Mouse (Mus musculus): ENCODE results near the gene Rab5a. TPM values are rescaled to one million over a fixed set of nuclear protein-coding genes. Genes with fewer than 3 reads are reported as not detected.
"Not testable (repeated sequence)": the region's sequence is repeated elsewhere in the genome, so short reads cannot be mapped to it uniquely, and the experiment has no call there.

The Rab5a gene
- total and polyA plus RNA-seq, 3 experiments, result 10.9 to 55.5 (median 48.5) TPM

DNA sequence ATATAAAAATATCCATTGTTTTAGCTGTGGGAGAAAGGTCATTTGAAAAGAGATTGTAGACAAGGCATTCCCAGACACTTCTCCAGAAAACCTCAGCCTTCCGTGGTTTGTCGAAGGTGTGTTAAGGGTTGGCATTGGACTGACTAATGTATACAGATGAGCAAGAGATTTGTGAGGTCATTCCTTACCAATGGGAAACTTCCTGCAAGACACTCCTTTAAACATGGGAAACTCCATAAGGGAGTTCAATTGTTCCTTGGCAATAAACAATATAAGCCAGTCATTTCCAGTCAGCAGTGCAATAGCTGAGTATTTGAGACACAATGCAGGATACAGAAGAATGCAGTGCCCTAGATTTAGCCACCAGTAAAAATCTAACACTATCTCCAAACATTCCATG, 49.0 kb downstream of the Rab5a start:
- TF ChIP-seq CTCF (IDR thresholded peaks at IDR 0.05), result no peak
- no peak for TF ChIP-seq EP300 (IDR thresholded peaks at IDR 0.05; ENCODE audit: insufficient read depth, low read depth, low read length)
- no peak for TF ChIP-seq POLR2A (IDR thresholded peaks at IDR 0.05; ENCODE audit: insufficient read depth, low read depth, low read length)
- Histone ChIP-seq H3K4me3 (no peak overlapping the region), H3K4me1 (ENCODE audit: control insufficient read depth, insufficient read depth, low read length) (no peaks in the 10 kb centered on the region), H3K36me3 (ENCODE audit: control insufficient read depth, insufficient read depth, low read length) (no peaks in the 10 kb centered on the region), H3K9ac (ENCODE audit: low read depth, low read length) (no peak overlapping the region), H3K27me3 (ENCODE audit: control insufficient read depth, insufficient read depth, low read length) (no peaks in the 10 kb centered on the region), H3K27ac (no peak overlapping the region), H3K79me2 (replicated peaks; ENCODE audit: control insufficient read depth, insufficient read depth, low read length) (no peaks in the 10 kb centered on the region)
- no peak for DNase-seq
- 49% methylated on average over 2 of the region's 2 CpGs for WGBS
- intact Hi-C loops (cut with DNase I), result no loop called here

DNA sequence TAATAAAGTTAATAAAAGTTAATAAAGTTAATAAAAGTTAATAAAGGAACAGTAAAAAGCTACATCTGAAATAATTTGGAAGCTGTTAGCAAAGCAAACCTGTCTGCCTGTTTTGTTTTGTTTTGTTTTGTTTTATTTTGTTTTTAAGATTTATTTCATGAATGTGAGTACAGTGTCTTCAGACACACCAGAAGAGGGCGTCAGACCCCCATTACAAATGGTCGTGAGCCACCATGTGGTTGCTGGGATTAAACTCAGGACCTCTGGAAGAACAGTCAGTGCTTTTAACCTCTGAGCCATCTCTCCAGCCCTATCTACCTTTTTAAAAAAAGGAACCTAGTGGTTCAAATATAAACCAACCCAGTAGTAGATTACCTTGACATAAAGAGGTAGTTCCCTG, 52.1 kb downstream of the Rab5a start:
- Histone ChIP-seq H3K4me1 (ENCODE audit: control insufficient read depth, insufficient read depth, low read length) (no peaks in the 10 kb centered on the region), H3K9ac (ENCODE audit: low read depth, low read length) (no peak overlapping the region), H3K4me3 (no peak overlapping the region), H3K27me3 (ENCODE audit: control insufficient read depth, insufficient read depth, low read length) (no peaks in the 10 kb centered on the region), H3K36me3 (ENCODE audit: control insufficient read depth, insufficient read depth, low read length) (no peaks in the 10 kb centered on the region), H3K27ac (no peak overlapping the region), H3K79me2 (replicated peaks; ENCODE audit: control insufficient read depth, insufficient read depth, low read length) (no peaks in the 10 kb centered on the region)
- intact Hi-C loops (cut with DNase I), result no loop called here
- TF ChIP-seq POLR2A (IDR thresholded peaks at IDR 0.05; ENCODE audit: insufficient read depth, low read depth, low read length) (no peak), CTCF (IDR thresholded peaks at IDR 0.05) (peak; percentile 59), EP300 (IDR thresholded peaks at IDR 0.05; ENCODE audit: insufficient read depth, low read depth, low read length) (no peak)
- no peak for DNase-seq
- WGBS, result 45% methylated on average over 2 of the region's 2 CpGs

DNA sequence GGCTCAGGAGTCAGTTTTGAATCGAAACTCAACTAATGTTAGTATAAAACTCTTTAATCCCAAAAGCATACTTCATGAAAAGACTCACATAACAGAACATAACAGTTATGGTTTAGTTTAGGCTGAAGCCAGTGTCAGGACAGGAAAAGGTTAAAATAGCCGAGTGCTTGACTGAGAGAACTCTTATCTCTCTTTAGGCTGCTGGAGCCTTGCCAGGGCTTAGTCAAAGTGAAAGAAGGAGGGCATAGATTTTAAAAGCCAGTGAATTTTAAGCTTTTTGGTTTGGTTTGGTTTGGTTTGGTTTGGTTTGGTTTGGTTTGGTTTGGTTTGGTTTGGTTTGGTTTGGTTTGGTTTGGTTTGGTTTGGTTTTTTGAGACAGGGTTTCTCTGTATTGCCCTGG, 53.4 kb downstream of the Rab5a start:
- TF ChIP-seq POLR2A (IDR thresholded peaks at IDR 0.05; ENCODE audit: insufficient read depth, low read depth, low read length) (no peak), EP300 (IDR thresholded peaks at IDR 0.05; ENCODE audit: insufficient read depth, low read depth, low read length) (no peak), CTCF (IDR thresholded peaks at IDR 0.05) (no peak)
- no peaks in the 10 kb centered on the region for H3K36me3 ChIP-seq (ENCODE audit: control insufficient read depth, insufficient read depth, low read length)
- intact Hi-C loops (cut with DNase I), result no loop called here
- H3K4me1 ChIP-seq (ENCODE audit: control insufficient read depth, insufficient read depth, low read length), result no peaks in the 10 kb centered on the region
- DNase-seq, result no peak
- no peak overlapping the region for H3K4me3 ChIP-seq
- H3K27ac ChIP-seq, result no peak overlapping the region
- H3K27me3 ChIP-seq (ENCODE audit: control insufficient read depth, insufficient read depth, low read length), result no peaks in the 10 kb centered on the region
- WGBS, result 34% methylated on average over 2 of the region's 2 CpGs
- H3K79me2 ChIP-seq (replicated peaks; ENCODE audit: control insufficient read depth, insufficient read depth, low read length), result no peaks in the 10 kb centered on the region
- no peak overlapping the region for H3K9ac ChIP-seq (ENCODE audit: low read depth, low read length)

DNA sequence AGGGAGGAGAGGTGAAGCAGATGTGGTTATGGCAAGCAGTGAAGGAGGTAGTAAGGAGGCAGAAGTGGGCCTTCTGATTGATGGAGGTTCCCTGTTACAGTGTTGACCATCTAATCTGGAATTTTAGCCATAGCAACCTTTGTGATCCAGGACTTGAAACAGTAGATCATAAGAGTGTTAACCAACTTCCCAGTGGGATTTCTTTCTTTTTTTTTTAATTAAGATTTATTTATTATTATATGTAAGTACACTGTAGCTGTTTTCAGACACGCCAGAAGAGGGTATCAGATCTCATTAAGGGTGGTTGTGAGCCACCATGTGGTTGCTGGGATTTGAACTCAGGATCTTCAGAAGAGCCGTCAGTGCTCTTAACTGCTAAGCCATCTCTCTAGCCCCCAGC, 60.3 kb downstream of the Rab5a start, which contains the start of gene Pp2d1:
TSS of gene Pp2d1 (minus strand) at position 101 of the 400 bp plus-strand sequence.
- H3K79me2 ChIP-seq (replicated peaks; ENCODE audit: control insufficient read depth, insufficient read depth, low read length); H3K9ac ChIP-seq (ENCODE audit: low read depth, low read length); H3K4me1 ChIP-seq (ENCODE audit: control insufficient read depth, insufficient read depth, low read length); H3K27ac ChIP-seq; H3K36me3 ChIP-seq (ENCODE audit: control insufficient read depth, insufficient read depth, low read length); H3K4me3 ChIP-seq; DNase-seq; intact Hi-C loops (cut with DNase I); H3K27me3 ChIP-seq (ENCODE audit: control insufficient read depth, insufficient read depth, low read length): not testable (repeated sequence)
- 92% methylated on average over 2 of the region's 2 CpGs for WGBS

DNA sequence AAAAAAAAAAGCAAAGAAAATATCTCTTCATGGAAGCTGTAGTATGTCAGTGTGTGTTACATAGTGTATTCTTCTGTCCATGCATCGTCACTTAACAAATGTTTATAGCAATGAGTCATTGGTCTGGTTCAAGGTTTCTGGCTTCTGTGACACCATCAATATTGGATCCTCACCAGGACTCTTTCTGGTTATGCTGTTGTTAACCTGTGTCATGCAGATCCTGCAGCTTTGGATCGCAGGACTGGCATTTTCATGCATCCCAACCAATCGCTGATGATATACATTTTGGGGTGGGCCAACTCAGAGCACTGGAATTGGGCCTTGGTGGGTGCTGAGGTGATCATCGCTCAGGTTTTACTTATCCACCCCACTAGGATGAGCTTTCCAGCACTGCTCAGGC, 63.5 kb downstream of the Rab5a start:
- H3K27ac ChIP-seq, result no peak overlapping the region
- TF ChIP-seq EP300 (IDR thresholded peaks at IDR 0.05; ENCODE audit: insufficient read depth, low read depth, low read length), result no peak
- no peak for TF ChIP-seq CTCF (IDR thresholded peaks at IDR 0.05)
- TF ChIP-seq POLR2A (IDR thresholded peaks at IDR 0.05; ENCODE audit: insufficient read depth, low read depth, low read length), result no peak
- no peaks in the 10 kb centered on the region for H3K4me1 ChIP-seq (ENCODE audit: control insufficient read depth, insufficient read depth, low read length)
- H3K27me3 ChIP-seq (ENCODE audit: control insufficient read depth, insufficient read depth, low read length), result no peaks in the 10 kb centered on the region
- 93% methylated on average over 4 of the region's 4 CpGs for WGBS
- intact Hi-C loops (cut with DNase I), result no loop called here
- no peak overlapping the region for H3K4me3 ChIP-seq
- H3K36me3 ChIP-seq (ENCODE audit: control insufficient read depth, insufficient read depth, low read length), result no peaks in the 10 kb centered on the region
- no peak overlapping the region for H3K9ac ChIP-seq (ENCODE audit: low read depth, low read length)
- no peaks in the 10 kb centered on the region for H3K79me2 ChIP-seq (replicated peaks; ENCODE audit: control insufficient read depth, insufficient read depth, low read length)
- DNase-seq, result no peak

DNA sequence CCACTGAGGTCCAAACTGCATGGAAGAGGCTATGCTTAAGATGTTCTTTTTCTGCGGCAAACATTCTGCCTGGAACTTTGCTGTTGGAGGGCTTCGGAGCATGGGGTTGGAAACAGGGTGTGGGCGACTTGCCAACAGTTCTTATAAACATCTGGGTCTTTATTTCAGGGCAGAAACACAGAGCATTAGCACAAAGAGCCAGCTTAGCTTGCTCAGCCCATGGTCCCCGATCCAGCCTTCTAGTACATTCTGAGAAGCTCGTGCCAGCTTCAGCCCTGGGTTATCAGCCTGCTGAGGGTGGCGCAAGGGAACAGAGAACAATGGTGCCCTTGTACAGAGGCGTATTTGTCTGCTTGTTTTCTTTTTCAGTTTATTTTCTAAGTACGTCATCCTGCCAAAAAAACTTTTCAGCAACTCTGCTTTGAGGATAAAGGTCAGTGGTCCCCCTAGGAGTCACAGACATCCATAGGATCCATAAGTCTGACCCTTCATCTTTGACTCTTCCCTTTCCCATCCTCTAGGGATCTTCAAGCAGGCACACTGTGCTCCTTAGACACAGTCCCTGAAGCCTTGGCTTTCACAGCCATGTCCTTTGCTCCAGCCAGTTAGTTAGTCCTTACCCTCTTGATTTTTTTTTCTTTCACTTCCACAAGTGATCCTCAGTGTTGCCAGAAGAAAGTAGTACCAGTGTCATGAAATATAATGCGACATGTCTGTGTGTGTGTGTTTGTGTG, 64.7 kb downstream of the Rab5a start:
- no peak for TF ChIP-seq CTCF (IDR thresholded peaks at IDR 0.05)
- no peak for TF ChIP-seq POLR2A (IDR thresholded peaks at IDR 0.05; ENCODE audit: insufficient read depth, low read depth, low read length)
- no peak for TF ChIP-seq EP300 (IDR thresholded peaks at IDR 0.05; ENCODE audit: insufficient read depth, low read depth, low read length)
- intact Hi-C loops (cut with DNase I), result no loop called here
- H3K27ac ChIP-seq, result peak overlapping the region; percentile 43
- no peaks in the 10 kb centered on the region for H3K4me1 ChIP-seq (ENCODE audit: control insufficient read depth, insufficient read depth, low read length)
- no peaks in the 10 kb centered on the region for H3K36me3 ChIP-seq (ENCODE audit: control insufficient read depth, insufficient read depth, low read length)
- no peaks in the 10 kb centered on the region for H3K27me3 ChIP-seq (ENCODE audit: control insufficient read depth, insufficient read depth, low read length)
- DNase-seq, result peak; percentile 32 to 47
- H3K79me2 ChIP-seq (replicated peaks; ENCODE audit: control insufficient read depth, insufficient read depth, low read length), result no peaks in the 10 kb centered on the region
- H3K9ac ChIP-seq (ENCODE audit: low read depth, low read length), result no peak overlapping the region
- no peak overlapping the region for H3K4me3 ChIP-seq
- 51% methylated on average over 9 of the region's 9 CpGs for WGBS

Measured in heart, adult 2 months (tissue).